Mouse (Mus musculus): ENCODE data around the gene Znrf1. TPM values are rescaled to one million over a fixed set of nuclear protein-coding genes. Genes with fewer than 3 reads are reported as not detected.

The Znrf1 gene
- polyA plus RNA-seq, 1 experiment from 2014 or later: 14.8 TPM

GRCm38 (mm10) chr8:111512941-111513340 lies 23.0 kb upstream of the Znrf1 start:
- no peak for DNase-seq (ENCODE audit: low spot score)
- no peak overlapping the region for H3K4me2 ChIP-seq (replicated peaks; ENCODE audit: low read depth)
- no peak overlapping the region for H3K4me3 ChIP-seq (ENCODE audit: low read depth, low read length)
- 86% methylated on average over 7 of the region's 7 CpGs for WGBS
- TF ChIP-seq CTCF (IDR thresholded peaks at IDR 0.05; ENCODE audit: low read depth) (no peak), EP300 (optimal IDR thresholded peaks at IDR 0.05) (no peak)
- no peaks in the 10 kb centered on the region for H3K27me3 ChIP-seq (ENCODE audit: control insufficient read depth, insufficient read depth, low read length)
- H3K36me3 ChIP-seq (ENCODE audit: control insufficient read depth, insufficient read depth, low read length): no peaks in the 10 kb centered on the region
- no peak overlapping the region for H3K27ac ChIP-seq (replicated peaks)
- H3K9ac ChIP-seq (ENCODE audit: low read length): no peak overlapping the region
- no peaks in the 10 kb centered on the region for H3K4me1 ChIP-seq (replicated peaks; ENCODE audit: control insufficient read depth, insufficient read depth)
- no peaks in the 10 kb centered on the region for H3K9me3 ChIP-seq (ENCODE audit: control insufficient read depth, low read length)
- ATAC-seq (ENCODE audit: low FRiP score, low TSS enrichment): no peak

- ATAC-seq (ENCODE audit: low FRiP score, low TSS enrichment): no peak
- H3K27ac ChIP-seq (replicated peaks): no peak overlapping the region
These were observed 22.5 kb upstream of the Znrf1 start for GRCm38 (mm10) chr8:111513446-111513845.

GRCm38 (mm10) chr8:111516451-111517035 lies 19.4 kb upstream of the Znrf1 start:
- no peaks in the 10 kb centered on the region for H3K9me3 ChIP-seq (ENCODE audit: control insufficient read depth, low read length)
- no peak overlapping the region for H3K27ac ChIP-seq (replicated peaks)
- H3K4me1 ChIP-seq (replicated peaks; ENCODE audit: control insufficient read depth, insufficient read depth): no peaks in the 10 kb centered on the region
- no peaks in the 10 kb centered on the region for H3K36me3 ChIP-seq (ENCODE audit: control insufficient read depth, insufficient read depth, low read length)
- no peak overlapping the region for H3K4me3 ChIP-seq (ENCODE audit: low read depth, low read length)
- H3K9ac ChIP-seq (ENCODE audit: low read length): no peak overlapping the region
- H3K27me3 ChIP-seq (ENCODE audit: control insufficient read depth, insufficient read depth, low read length): no peaks in the 10 kb centered on the region
- ATAC-seq (ENCODE audit: low FRiP score, low TSS enrichment) (no peak), DNase-seq (ENCODE audit: low spot score) (no peak)
- H3K4me2 ChIP-seq (replicated peaks; ENCODE audit: low read depth): no peak overlapping the region
- TF ChIP-seq EP300 (optimal IDR thresholded peaks at IDR 0.05) (no peak), CTCF (IDR thresholded peaks at IDR 0.05; ENCODE audit: low read depth) (no peak)
- 75% methylated on average over 7 of the region's 7 CpGs for WGBS

More at GRCm38 (mm10) chr8:111513446-111513845, 22.5 kb upstream of the Znrf1 start:
- H3K36me3 ChIP-seq (ENCODE audit: control insufficient read depth, insufficient read depth, low read length): no peaks in the 10 kb centered on the region
- DNase-seq (ENCODE audit: low spot score): no peak
- no peak overlapping the region for H3K4me2 ChIP-seq (replicated peaks; ENCODE audit: low read depth)
- H3K9ac ChIP-seq (ENCODE audit: low read length): no peak overlapping the region
- no peak overlapping the region for H3K4me3 ChIP-seq (ENCODE audit: low read depth, low read length)
- no peak for TF ChIP-seq CTCF (IDR thresholded peaks at IDR 0.05; ENCODE audit: low read depth)
- TF ChIP-seq EP300 (optimal IDR thresholded peaks at IDR 0.05): no peak
- 82% methylated on average over 8 of the region's 8 CpGs for WGBS
- H3K27me3 ChIP-seq (ENCODE audit: control insufficient read depth, insufficient read depth, low read length): no peaks in the 10 kb centered on the region
- H3K9me3 ChIP-seq (ENCODE audit: control insufficient read depth, low read length): no peaks in the 10 kb centered on the region
- H3K4me1 ChIP-seq (replicated peaks; ENCODE audit: control insufficient read depth, insufficient read depth): no peaks in the 10 kb centered on the region

- DNase-seq (ENCODE audit: low spot score) (no peak), ATAC-seq (ENCODE audit: low FRiP score, low TSS enrichment) (no peak)
- TF ChIP-seq EP300 (optimal IDR thresholded peaks at IDR 0.05): no peak
- no peaks in the 10 kb centered on the region for H3K27me3 ChIP-seq (ENCODE audit: control insufficient read depth, insufficient read depth, low read length)
- no peak overlapping the region for H3K27ac ChIP-seq (replicated peaks)
- no peaks in the 10 kb centered on the region for H3K4me1 ChIP-seq (replicated peaks; ENCODE audit: control insufficient read depth, insufficient read depth)
- no peak overlapping the region for H3K4me3 ChIP-seq (ENCODE audit: low read depth, low read length)
- no peak overlapping the region for H3K4me2 ChIP-seq (replicated peaks; ENCODE audit: low read depth)
- no peaks in the 10 kb centered on the region for H3K36me3 ChIP-seq (ENCODE audit: control insufficient read depth, insufficient read depth, low read length)
- H3K9me3 ChIP-seq (ENCODE audit: control insufficient read depth, low read length): no peaks in the 10 kb centered on the region
- 86% methylated on average over 2 of the region's 2 CpGs for WGBS
- no peak overlapping the region for H3K9ac ChIP-seq (ENCODE audit: low read length)
These were observed 18.4 kb upstream of the Znrf1 start for GRCm38 (mm10) chr8:111517466-111517865.

GRCm38 (mm10) chr8:111521713-111522429 lies 14.0 kb upstream of the Znrf1 start, which contains the start of gene Wdr59:
Gene Wdr59, minus strand, starts transcription at chr8:111522092.
- no peak within 1 kb of the TSS for H3K27ac ChIP-seq (replicated peaks)
- H3K4me2 ChIP-seq (replicated peaks; ENCODE audit: low read depth): peak within 1 kb of the TSS; percentile 71
- H3K27me3 ChIP-seq (ENCODE audit: control insufficient read depth, insufficient read depth, low read length): no peaks in the 10 kb centered on the region
- no peaks in the 10 kb centered on the region for H3K36me3 ChIP-seq (ENCODE audit: control insufficient read depth, insufficient read depth, low read length)
- H3K9me3 ChIP-seq (ENCODE audit: control insufficient read depth, low read length): no peaks in the 10 kb centered on the region
- WGBS: 1% methylated on average over 34 of the region's 34 CpGs
- TF ChIP-seq EP300 (optimal IDR thresholded peaks at IDR 0.05): no peak
- TF ChIP-seq CTCF (IDR thresholded peaks at IDR 0.05; ENCODE audit: low read depth): peak; percentile 58
- no peaks in the 10 kb centered on the region for H3K4me1 ChIP-seq (replicated peaks; ENCODE audit: control insufficient read depth, insufficient read depth)
- peak; percentile 100 for ATAC-seq (ENCODE audit: low FRiP score, low TSS enrichment)
- peak within 1 kb of the TSS; percentile 62 for H3K9ac ChIP-seq (ENCODE audit: low read length)
- peak within 1 kb of the TSS; percentile 68 for H3K4me3 ChIP-seq (ENCODE audit: low read depth, low read length)
- peak; percentile 98 for DNase-seq (ENCODE audit: low spot score)

- WGBS: 54% methylated on average over 6 of the region's 6 CpGs
- H3K36me3 ChIP-seq (ENCODE audit: control insufficient read depth, insufficient read depth, low read length): no peaks in the 10 kb centered on the region
- no peaks in the 10 kb centered on the region for H3K4me1 ChIP-seq (replicated peaks; ENCODE audit: control insufficient read depth, insufficient read depth)
- no peak overlapping the region for H3K27ac ChIP-seq (replicated peaks)
- no peak overlapping the region for H3K4me3 ChIP-seq (ENCODE audit: low read depth, low read length)
- DNase-seq (ENCODE audit: low spot score) (no peak), ATAC-seq (ENCODE audit: low FRiP score, low TSS enrichment) (no peak)
- no peaks in the 10 kb centered on the region for H3K9me3 ChIP-seq (ENCODE audit: control insufficient read depth, low read length)
- TF ChIP-seq EP300 (optimal IDR thresholded peaks at IDR 0.05) (no peak), CTCF (IDR thresholded peaks at IDR 0.05; ENCODE audit: low read depth) (no peak)
- H3K27me3 ChIP-seq (ENCODE audit: control insufficient read depth, insufficient read depth, low read length): no peaks in the 10 kb centered on the region
- no peak overlapping the region for H3K9ac ChIP-seq (ENCODE audit: low read length)
- H3K4me2 ChIP-seq (replicated peaks; ENCODE audit: low read depth): no peak overlapping the region
These were observed 9.4 kb upstream of the Znrf1 start for GRCm38 (mm10) chr8:111526403-111527024.

Data from stomach, postnatal 0 days (tissue).